Mouse (Mus musculus) spleen, adult 2 months (tissue): ENCODE results near the gene Ip6k1. TPM values are rescaled to one million over a fixed set of nuclear protein-coding genes. Genes with fewer than 3 reads are reported as not detected.

Experiments
- DNase-seq, 2 experiments: peaks; one replicate each; pipeline versions ENCODE4 v3.0.0 to v3.0.0-alpha.2; 2012 to 2021; ENCODE audit warnings: low spot score in 2 of 2, low read depth in 1 of 2
- H3K27ac ChIP-seq: fragments of 200-500 bp; 2 replicates; pipeline ENCODE4 v1.5.1; 2012; ENCODE audit warnings: low read length, inconsistent platforms; ENCODE audit not compliant: insufficient read depth
- H3K27me3 ChIP-seq: fragments of 200-500 bp; 2 replicates; pipeline ENCODE4 v1.6.1; 2012; ENCODE audit warnings: mild to moderate bottlenecking, moderate library complexity, low read length, inconsistent platforms; ENCODE audit not compliant: control insufficient read depth, insufficient read depth
- H3K36me3 ChIP-seq: fragments of 200-500 bp; 2 replicates; pipeline ENCODE4 v1.6.1; 2012; ENCODE audit warnings: mild to moderate bottlenecking, low read length, inconsistent platforms; ENCODE audit not compliant: control insufficient read depth, insufficient read depth
- H3K4me1 ChIP-seq: fragments of 200-500 bp; 2 replicates; pipeline ENCODE4 v1.6.1; 2011; ENCODE audit warnings: inconsistent platforms; ENCODE audit not compliant: control insufficient read depth, insufficient read depth, insufficient read length
- H3K4me3 ChIP-seq: fragments of 200-500 bp; 2 replicates; pipeline ENCODE4 v1.5.1; 2011; ENCODE audit warnings: mild to moderate bottlenecking, inconsistent platforms; ENCODE audit not compliant: insufficient read depth, insufficient read length; ENCODE audit errors: extremely low read depth
- CTCF ChIP-seq: fragments of 200-500 bp; IDR thresholded peaks from 2 replicates; pipeline ENCODE4 v1.5.1; 2011; ENCODE audit warnings: mild to moderate bottlenecking, inconsistent platforms; ENCODE audit not compliant: insufficient read depth, insufficient read length, insufficient replicate concordance; ENCODE audit errors: extremely low read depth
- POLR2A ChIP-seq: fragments of 200-500 bp; IDR thresholded peaks from 2 replicates; pipeline ENCODE4 v1.6.1; 2011; ENCODE audit warnings: low read depth, low read length, inconsistent platforms
- WGBS: fragments of 180-500 bp; shearing (Covaris S2); methylation state at CpG from one replicate; pipeline ENCODE4 v1.1.7; 2018; 5-methylcytosine and 5-hydroxymethylcytosine counted together
- polyA plus RNA-seq: library from polyadenylated mRNA; depleted of rRNA; stranded (reverse); fragments of >200 nt; gene quantifications from 2 replicates; pipeline ENCODE4 v1.2.3, GENCODE M21; 2012; rRNA removed

Ip6k1 gene
- polyA plus RNA-seq, 1 experiment, result 118 TPM

DNA sequence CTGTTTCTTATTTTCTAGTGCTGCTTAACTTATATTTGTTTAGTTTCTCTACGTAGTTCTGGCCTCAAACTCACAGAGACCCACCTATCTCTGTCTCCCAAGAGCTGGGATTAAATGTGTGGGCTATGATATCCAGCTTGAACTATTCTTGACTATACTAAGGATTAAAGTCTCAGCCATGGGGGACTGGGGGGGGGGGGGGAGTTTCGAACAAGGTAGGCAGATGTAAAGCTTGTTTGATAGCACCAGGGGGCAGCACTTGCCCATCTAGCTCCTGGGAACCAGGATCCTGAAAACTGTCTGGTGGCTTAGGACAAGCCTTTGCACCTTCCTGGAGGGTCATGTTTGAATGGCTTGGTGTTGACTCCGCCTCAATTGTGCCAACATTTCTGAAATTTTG lies 93.2 kb downstream of the Ip6k1 start:
- Histone ChIP-seq H3K4me1 (peaks cover 3% of the 10 kb centered on the region; the same call in 1 of the 2 replicates), H3K27ac (no peak overlapping the region), H3K27me3 (no peaks in the 10 kb centered on the region), H3K4me3 (no peak overlapping the region), H3K36me3 (peaks cover 21% of the 10 kb centered on the region)
- peak; percentile 62; the same call in 1 of the 2 replicates for TF ChIP-seq CTCF
- no peak for TF ChIP-seq POLR2A
- 10% methylated on average over 3 of the region's 3 CpGs for WGBS
- DNase-seq, result peak in 1 of 2 experiments; percentile 50

DNA sequence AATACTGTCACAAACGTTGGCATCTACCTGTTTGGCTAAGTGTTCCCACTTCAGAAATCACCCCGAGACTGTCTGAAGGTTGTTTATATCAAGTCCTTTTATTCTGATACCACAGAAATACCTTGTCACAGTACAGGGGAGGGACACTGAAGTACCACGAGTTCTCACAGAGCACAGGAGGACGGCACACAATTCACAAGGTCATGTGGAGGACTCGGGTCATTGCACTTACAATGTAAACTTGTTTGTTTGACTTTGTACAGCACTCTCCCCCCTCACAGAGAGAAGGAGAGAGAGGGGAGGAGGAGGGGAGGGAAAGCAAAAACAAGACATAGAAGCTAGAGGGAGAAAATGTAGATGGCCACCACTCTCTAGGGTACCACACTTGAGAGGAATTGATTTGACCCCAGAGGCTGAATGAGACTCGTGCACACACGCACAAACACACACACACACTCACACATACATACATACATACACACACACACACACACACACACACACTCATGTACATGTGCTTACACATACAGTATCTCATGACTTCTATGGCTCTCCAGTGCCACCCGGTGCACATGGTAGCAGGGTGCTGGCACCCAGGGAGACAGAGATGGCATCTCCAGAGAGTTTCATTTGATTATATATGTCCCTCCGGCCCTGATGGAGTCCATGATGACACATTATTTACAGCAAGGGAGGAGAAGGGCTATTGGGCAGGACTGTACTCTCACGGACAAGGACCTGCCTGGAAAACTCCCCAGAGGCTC lies 93.8 kb downstream of the Ip6k1 start:
- H3K4me3 ChIP-seq, result 0 out of 2 replicates have a peak overlapping the region, but pooled peaks have one; percentile 5
- H3K27me3 ChIP-seq, result no peaks in the 10 kb centered on the region
- no peak for DNase-seq
- H3K36me3 ChIP-seq, result peaks cover 15% of the 10 kb centered on the region
- TF ChIP-seq CTCF (no peak), POLR2A (no peak)
- 62% methylated on average over 10 of the region's 10 CpGs for WGBS
- no peak overlapping the region for H3K27ac ChIP-seq
- H3K4me1 ChIP-seq, result peaks cover 3% of the 10 kb centered on the region; the same call in 1 of the 2 replicates

Other genes starting within 250 kb of the Ip6k1 start
- 70.3 and 76.0 TPM in 2 replicates for gene Rbm5, start 231.5 kb upstream of the Ip6k1 start, polyA plus RNA-seq
- gene Rbm6, start 129.3 kb upstream of the Ip6k1 start, polyA plus RNA-seq, result 10.2 and 12.4 TPM in 2 replicates
- gene Mon1a, start 114.3 kb upstream of the Ip6k1 start, polyA plus RNA-seq, result 23.4 and 29.3 TPM in 2 replicates
- gene Mst1r, start 95.6 kb upstream of the Ip6k1 start, polyA plus RNA-seq, result 1.8 and 2.7 TPM in 2 replicates
- gene Actl11, start 74.0 kb upstream of the Ip6k1 start, polyA plus RNA-seq, result not detected in 2 replicates
- 0.07 and 0.08 TPM in 2 replicates for gene Camkv, start 66.8 kb upstream of the Ip6k1 start, polyA plus RNA-seq
- gene Traip, start 52.4 kb upstream of the Ip6k1 start, polyA plus RNA-seq, result 3.1 and 4.1 TPM in 2 replicates
- gene Uba7, start 27.0 kb upstream of the Ip6k1 start, polyA plus RNA-seq, result 182 and 209 TPM in 2 replicates
- 0.18 and 0.31 TPM in 2 replicates for gene Gm20661, start 19.4 kb upstream of the Ip6k1 start, polyA plus RNA-seq
- 19.8 and 25.9 TPM in 2 replicates for gene Inka1, start 16.6 kb upstream of the Ip6k1 start, polyA plus RNA-seq
- gene Cdhr4, start 10.0 kb upstream of the Ip6k1 start, polyA plus RNA-seq, result 2.2 and 2.9 TPM in 2 replicates
- 1.7 and 2.1 TPM in 2 replicates for gene Gm20662, start 6.2 kb upstream of the Ip6k1 start, polyA plus RNA-seq
- 11.6 and 13.5 TPM in 2 replicates for gene Gmppb, start 46.7 kb downstream of the Ip6k1 start, polyA plus RNA-seq
- gene Amigo3, start 50.7 kb downstream of the Ip6k1 start, polyA plus RNA-seq, result 2.2 and 2.8 TPM in 2 replicates
- gene Mst1, start 77.9 kb downstream of the Ip6k1 start, polyA plus RNA-seq, result 1.5 and 1.6 TPM in 2 replicates
- gene Rnf123, start 80.8 kb downstream of the Ip6k1 start, polyA plus RNA-seq, result 213 and 224 TPM in 2 replicates
- gene Apeh, start 92.1 kb downstream of the Ip6k1 start, polyA plus RNA-seq, result 136 and 157 TPM in 2 replicates
- gene Bsn, start 187.9 kb downstream of the Ip6k1 start, polyA plus RNA-seq, result 0.57 and 0.67 TPM in 2 replicates